ENCODE assay signal across 14 mouse cellular contexts in genomic region chr1:171274171-171274570, GRCm38 (mm10).
"Had no signal": no experiment of that assay in that cellular context is flagged by ENCODE, and none has a peak within 500 bp of the region (broad histone marks: within the 10 kb centered on the region; RNA-seq: fewer than 3 reads in every experiment).

No protein-coding gene starts in this region.

- H3K9me3 ChIP-seq: limb, embryonic 15.5 days; midbrain, embryonic 12.5 days; neural tube, embryonic 15.5 days had no signal

- H3K27ac ChIP-seq: limb, embryonic 15.5 days; midbrain, embryonic 12.5 days; neural tube, embryonic 15.5 days had no signal

- H3K27me3 ChIP-seq: limb, embryonic 15.5 days; midbrain, embryonic 12.5 days; neural tube, embryonic 15.5 days had no signal

- H3K9ac ChIP-seq: limb, embryonic 15.5 days; lung, embryonic 14.5 days; midbrain, embryonic 12.5 days; neural tube, embryonic 15.5 days had no signal

- H3K4me2 ChIP-seq: limb, embryonic 15.5 days; lung, embryonic 14.5 days; midbrain, embryonic 12.5 days; neural tube, embryonic 15.5 days had no signal

- DNase-seq: kidney, adult 8-10 months; layer of hippocampus, adult 9-11 months; layer of hippocampus, postnatal 36 days; lung, embryonic 14.5 days; lung, postnatal 10 days; retina, postnatal 1 day; right cerebral cortex, postnatal 4 days; spleen, adult 18-20 months; thymus, adult 18-20 months; thymus, postnatal 14 days had no signal

- H3K4me3 ChIP-seq: limb, embryonic 15.5 days; midbrain, embryonic 12.5 days; neural tube, embryonic 15.5 days had no signal

- ATAC-seq: intestine, postnatal 0 days had no signal
